Mouse (Mus musculus): ENCODE results near the gene Clcn1. TPM values are rescaled to one million over a fixed set of nuclear protein-coding genes. Genes with fewer than 3 reads are reported as not detected.

Gene Clcn1
- total and polyA plus RNA-seq, 3 experiments: 0.04 to 0.22 TPM; not detected in 1

DNA sequence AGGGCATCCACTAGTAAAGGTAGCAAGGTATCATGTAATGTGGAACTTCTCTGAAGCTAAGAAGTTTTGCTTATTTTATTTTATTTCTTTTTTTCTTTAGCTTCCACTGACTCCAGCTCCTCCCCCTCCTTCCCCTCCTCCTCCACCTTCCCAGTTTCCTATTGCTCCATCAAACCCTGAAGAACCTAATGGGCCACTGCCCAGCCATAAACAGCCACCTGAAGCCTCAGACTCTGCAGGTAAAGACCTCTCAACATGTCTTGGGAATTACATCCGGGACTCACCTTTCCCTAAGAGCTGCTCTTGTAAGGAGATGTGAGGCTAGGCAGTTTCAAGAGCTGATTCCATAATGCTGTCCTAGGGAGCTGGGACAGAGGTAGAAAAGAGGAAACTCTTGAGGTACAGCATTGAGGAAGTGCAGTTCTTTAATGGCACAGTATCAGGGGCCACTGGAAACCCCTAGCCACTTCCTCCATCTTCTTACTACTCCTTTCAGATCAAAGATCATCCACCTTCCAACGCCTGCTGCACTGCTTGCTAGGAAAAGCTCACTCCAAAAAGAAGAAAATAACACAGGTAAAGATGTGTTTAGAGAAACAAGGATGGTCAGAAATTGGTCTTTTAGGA lies 24.1 kb downstream of the Clcn1 start:
- DNase-seq (ENCODE audit: low read depth, low spot score): peak; percentile 75
- H3K4me1 ChIP-seq (ENCODE audit: control insufficient read depth in 1 of 2, insufficient read depth in 2 of 2, low read length in 2 of 2): peaks cover 3 to 11% of the 10 kb centered on the region in 2 experiments; a peak in 3 of 4 replicates
- peaks cover 0 to 16% of the 10 kb centered on the region in 2 experiments; a peak in 2 of 4 replicates for H3K36me3 ChIP-seq (ENCODE audit: control insufficient read depth in 1 of 2, insufficient read depth in 2 of 2, low read length in 2 of 2)
- no peaks in the 10 kb centered on the region for H3K79me2 ChIP-seq (ENCODE audit: control insufficient read depth, insufficient read depth, low read length, poor library complexity)
- H3K4me3 ChIP-seq (ENCODE audit: control insufficient read depth in 1 of 2, insufficient read depth in 1 of 2, low read depth in 2 of 2, low read length in 2 of 2): no peak overlapping the region
- no peaks in the 10 kb centered on the region for H3K27me3 ChIP-seq (ENCODE audit: control insufficient read depth in 1 of 2, insufficient read depth in 2 of 2, low read length in 2 of 2)
- no peak overlapping the region for H3K9ac ChIP-seq (ENCODE audit: control insufficient read depth, low read depth, low read length, poor library complexity, severe bottlenecking)
- no peak overlapping the region for H3K27ac ChIP-seq (ENCODE audit: control insufficient read depth, low read depth, low read length)
- TF ChIP-seq EP300 (IDR thresholded peaks at IDR 0.05; ENCODE audit: low read depth in 1 of 2, low read length in 2 of 2) (peak in 1 of 2 experiments; percentile 75; a peak in 2 of 4 replicates), POLR2A (IDR thresholded peaks at IDR 0.05; ENCODE audit: control insufficient read depth in 1 of 2, insufficient read depth in 1 of 2, low read depth in 1 of 2, low read length in 2 of 2, poor library complexity in 1 of 2) (no peak), MYB (IDR thresholded peaks at IDR 0.05; ENCODE audit: low read depth, low read length) (no peak), RCOR1 (IDR thresholded peaks at IDR 0.05; ENCODE audit: low read depth, low read length) (0 out of 2 replicates have a peak, but pooled peaks have one; percentile 35)
- no peaks in the 10 kb centered on the region for H3K9me3 ChIP-seq (replicated peaks; ENCODE audit: insufficient read depth, low read length)

DNA sequence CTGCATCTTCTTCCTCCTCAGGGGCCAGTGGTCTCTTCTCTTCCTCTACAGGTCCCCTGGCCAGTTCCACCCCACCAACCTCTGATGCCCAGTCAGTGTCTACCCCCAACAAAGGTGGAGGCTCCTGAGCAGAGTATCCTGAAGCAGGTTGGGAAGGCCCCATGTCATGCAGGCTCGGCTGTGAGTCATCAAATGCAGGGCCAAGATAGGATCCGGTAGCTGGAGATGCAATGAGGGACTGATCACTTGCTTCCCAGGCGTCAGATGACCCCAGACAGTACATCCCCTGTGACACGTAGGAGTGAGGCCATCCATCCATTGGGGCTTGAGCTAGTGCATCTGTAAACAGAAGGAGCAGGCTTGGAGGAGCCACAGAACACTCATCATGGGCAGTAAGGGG lies 31.8 kb downstream of the Clcn1 start:
- peaks cover 0 to 1% of the 10 kb centered on the region in 2 experiments; a peak in 1 of 4 replicates for H3K27me3 ChIP-seq (ENCODE audit: control insufficient read depth in 1 of 2, insufficient read depth in 2 of 2, low read length in 2 of 2)
- H3K27ac ChIP-seq (ENCODE audit: control insufficient read depth, low read depth, low read length): no peak overlapping the region
- no peak for TF ChIP-seq ZMIZ1 (IDR thresholded peaks at IDR 0.05; ENCODE audit: low read depth, low read length)
- no peak for TF ChIP-seq CTCF (IDR thresholded peaks at IDR 0.05 in 2 of 3, conservative IDR thresholded peaks at IDR 0.05 in 1 of 3; ENCODE audit: control insufficient read depth in 1 of 3, insufficient read depth in 1 of 3, low read depth in 2 of 3, low read length in 3 of 3, poor library complexity in 1 of 3, severe bottlenecking in 1 of 3)
- TF ChIP-seq CHD2 (IDR thresholded peaks at IDR 0.05; ENCODE audit: low read length): no peak
- peaks cover 0 to 7% of the 10 kb centered on the region in 2 experiments; a peak in 1 of 4 replicates for H3K4me1 ChIP-seq (ENCODE audit: control insufficient read depth in 1 of 2, insufficient read depth in 2 of 2, low read length in 2 of 2)
- peaks cover 0 to 4% of the 10 kb centered on the region in 2 experiments; a peak in 2 of 4 replicates for H3K36me3 ChIP-seq (ENCODE audit: control insufficient read depth in 1 of 2, insufficient read depth in 2 of 2, low read length in 2 of 2)
- no peaks in the 10 kb centered on the region for H3K79me2 ChIP-seq (ENCODE audit: control insufficient read depth, insufficient read depth, low read length, poor library complexity)
- DNase-seq (ENCODE audit: low read depth, low spot score): no peak
- H3K4me3 ChIP-seq (ENCODE audit: control insufficient read depth in 1 of 2, insufficient read depth in 1 of 2, low read depth in 2 of 2, low read length in 2 of 2): no peak overlapping the region
- no peaks in the 10 kb centered on the region for H3K9me3 ChIP-seq (replicated peaks; ENCODE audit: insufficient read depth, low read length)
- no peak overlapping the region for H3K9ac ChIP-seq (ENCODE audit: control insufficient read depth, low read depth, low read length, poor library complexity, severe bottlenecking)

DNA sequence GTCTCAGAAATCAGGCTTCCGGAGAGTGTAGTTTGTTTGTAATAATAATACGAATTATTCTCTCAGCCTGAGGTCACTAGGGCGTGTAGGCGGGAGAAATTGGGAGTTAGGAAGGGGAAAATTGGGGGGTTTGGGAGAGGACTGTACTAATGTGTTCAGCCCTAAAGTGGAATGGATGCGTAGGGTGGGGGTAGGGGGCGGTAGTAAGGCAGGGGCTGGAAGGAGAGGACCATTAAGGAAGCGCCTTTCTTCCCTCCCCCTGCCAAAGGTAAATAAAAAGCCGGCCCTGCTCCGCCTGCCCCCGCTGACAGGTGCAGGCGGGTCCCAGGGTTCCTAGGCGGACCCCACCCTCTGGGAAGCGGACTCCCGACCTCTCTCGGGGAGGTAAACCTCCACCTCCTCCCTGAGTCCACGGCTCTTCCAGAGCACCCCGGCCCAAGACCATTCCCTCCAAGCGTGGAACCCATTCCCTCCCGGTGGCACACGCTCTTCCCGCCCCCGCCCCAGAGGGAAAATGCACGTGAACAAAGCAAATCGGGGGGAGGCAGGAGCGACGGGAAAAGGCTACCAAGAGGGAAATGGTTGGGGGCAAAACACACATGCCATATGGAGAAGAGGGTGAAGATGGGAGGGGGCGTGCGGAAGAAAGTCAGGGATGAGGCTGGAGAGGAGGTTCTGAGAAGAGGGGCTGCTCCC lies 37.0 kb downstream of the Clcn1 start:
- no peak for DNase-seq (ENCODE audit: low read depth, low spot score)
- H3K79me2 ChIP-seq (ENCODE audit: control insufficient read depth, insufficient read depth, low read length, poor library complexity): no peaks in the 10 kb centered on the region
- H3K27me3 ChIP-seq (ENCODE audit: control insufficient read depth in 1 of 2, insufficient read depth in 2 of 2, low read length in 2 of 2): peaks cover 0 to 1% of the 10 kb centered on the region in 2 experiments; a peak in 1 of 4 replicates
- no peak overlapping the region for H3K4me3 ChIP-seq (ENCODE audit: control insufficient read depth in 1 of 2, insufficient read depth in 1 of 2, low read depth in 2 of 2, low read length in 2 of 2)
- no peak overlapping the region for H3K9ac ChIP-seq (ENCODE audit: control insufficient read depth, low read depth, low read length, poor library complexity, severe bottlenecking)
- peaks cover 0 to 23% of the 10 kb centered on the region in 2 experiments; a peak in 2 of 4 replicates for H3K36me3 ChIP-seq (ENCODE audit: control insufficient read depth in 1 of 2, insufficient read depth in 2 of 2, low read length in 2 of 2)
- no peak overlapping the region for H3K27ac ChIP-seq (ENCODE audit: control insufficient read depth, low read depth, low read length)
- TF ChIP-seq MXI1 (IDR thresholded peaks at IDR 0.05; ENCODE audit: low read depth, low read length) (no peak), GATA1 (IDR thresholded peaks at IDR 0.05; ENCODE audit: low read depth, low read length) (no peak), MEF2A (IDR thresholded peaks at IDR 0.05; ENCODE audit: extremely low read depth, insufficient replicate concordance, low read depth, low read length, poor library complexity, severe bottlenecking) (no peak), POLR2AphosphoS2 (IDR thresholded peaks at IDR 0.05; ENCODE audit: low read length) (no peak)
- no peaks in the 10 kb centered on the region for H3K9me3 ChIP-seq (replicated peaks; ENCODE audit: insufficient read depth, low read length)
- peaks cover 2 to 18% of the 10 kb centered on the region in 2 experiments; a peak in 3 of 4 replicates for H3K4me1 ChIP-seq (ENCODE audit: control insufficient read depth in 1 of 2, insufficient read depth in 2 of 2, low read length in 2 of 2)

Data from MEL (cell line).